Mouse (Mus musculus) lung, adult 2 months (tissue): Measurements from ENCODE around the gene Parpbp. TPM values are rescaled to one million over a fixed set of nuclear protein-coding genes. Genes with fewer than 3 reads are reported as not detected.
A peak's percentile ranks its signal among the peaks of the same experiment; 100 is the strongest.

Experiments used
- DNase-seq: peaks from one replicate; pipeline ENCODE4 v3.0.0; 2022
- H3K4me1 ChIP-seq: fragments of 200-500 bp; 2 replicates; pipeline ENCODE4 v1.6.1; 2011; ENCODE audit warnings: low read length; ENCODE audit not compliant: control insufficient read depth, insufficient read depth
- H3K4me3 ChIP-seq: fragments of 200-500 bp; replicated peaks from 2 replicates; pipeline ENCODE3; 2011; ENCODE audit warnings: low read depth, mild to moderate bottlenecking, control low read depth, low read length; ENCODE audit errors: extremely low read depth
- CTCF ChIP-seq: fragments of 200-500 bp; IDR thresholded peaks from 2 replicates; pipeline ENCODE4 v1.5.1; 2011; ENCODE audit warnings: mild to moderate bottlenecking, low read length, control low read depth; ENCODE audit not compliant: insufficient read depth
- POLR2A ChIP-seq: fragments of 200-500 bp; IDR thresholded peaks from 2 replicates; pipeline ENCODE4 v1.6.1; 2011; ENCODE audit warnings: low read depth, mild to moderate bottlenecking, control low read depth, low read length, borderline replicate concordance; ENCODE audit errors: extremely low read depth
- WGBS: fragments of 180-500 bp; shearing (Covaris S2); methylation state at CpG from one replicate; pipeline ENCODE4 v1.1.7; 2018; 5-methylcytosine and 5-hydroxymethylcytosine counted together
- polyA plus RNA-seq: library from polyadenylated mRNA; depleted of rRNA; stranded (reverse); fragments of >200 nt; gene quantifications from 2 replicates; pipeline ENCODE4 v1.2.3, GENCODE M21; 2012; rRNA removed

Gene Parpbp
- 0.24 and 0.25 TPM in 2 replicates for polyA plus RNA-seq

GRCm38 (mm10) chr10:88146707-88147477 lies at the start of gene Parpbp, which contains the start of gene Nup37:
Gene Parpbp (minus strand): TSS chr10:88146941.
Gene Nup37 (plus strand): TSS chr10:88146992.
- DNase-seq: peak; percentile 87
- TF ChIP-seq POLR2A: peak; percentile 80
- TF ChIP-seq CTCF: no peak
- peak within 1 kb of the TSS; percentile 94 for H3K4me3 ChIP-seq
- no peaks in the 10 kb centered on the region for H3K4me1 ChIP-seq
- WGBS: under 1% methylated on average over 53 of the region's 53 CpGs

- no peak for TF ChIP-seq POLR2A
- no peak for TF ChIP-seq CTCF
- DNase-seq: no peak
- Histone ChIP-seq H3K4me1 (peaks cover 3% of the 10 kb centered on the region), H3K4me3 (no peak overlapping the region)
- 34% methylated on average over 7 of the region's 7 CpGs for WGBS
Measured at GRCm38 (mm10) chr10:88167438-88168077, 20.8 kb upstream of the Parpbp start.

GRCm38 (mm10) chr10:88166158-88166557 lies 19.4 kb upstream of the Parpbp start:
- no peak for DNase-seq
- TF ChIP-seq POLR2A (no peak), CTCF (no peak)
- WGBS: 93% methylated on average over 3 of the region's 3 CpGs
- H3K4me1 ChIP-seq: peaks cover 3% of the 10 kb centered on the region
- H3K4me3 ChIP-seq: no peak overlapping the region

- peaks cover 3% of the 10 kb centered on the region for H3K4me1 ChIP-seq
- TF ChIP-seq CTCF (no peak), POLR2A (no peak)
- DNase-seq: no peak
- WGBS: 96% methylated on average over 5 of the region's 5 CpGs
- H3K4me3 ChIP-seq: no peak overlapping the region
Measured at GRCm38 (mm10) chr10:88162676-88163075, 15.9 kb upstream of the Parpbp start.

- Histone ChIP-seq H3K4me1 (no peaks in the 10 kb centered on the region), H3K4me3 (no peak overlapping the region)
- DNase-seq: no peak
- WGBS: 84% methylated on average over 2 of the region's 2 CpGs
- TF ChIP-seq CTCF (no peak), POLR2A (no peak)
Measured at GRCm38 (mm10) chr10:88162096-88162495, 15.4 kb upstream of the Parpbp start.

GRCm38 (mm10) chr10:88151658-88152057 lies 4.9 kb upstream of the Parpbp start:
- TF ChIP-seq CTCF (no peak), POLR2A (no peak)
- DNase-seq: no peak
- Histone ChIP-seq H3K4me1 (no peaks in the 10 kb centered on the region), H3K4me3 (no peak overlapping the region)
- 91% methylated on average over 6 of the region's 6 CpGs for WGBS

- 84% methylated on average over 4 of the region's 4 CpGs for WGBS
- Histone ChIP-seq H3K4me1 (no peaks in the 10 kb centered on the region), H3K4me3 (no peak overlapping the region)
- DNase-seq: no peak
- TF ChIP-seq CTCF (no peak), POLR2A (no peak)
Measured at GRCm38 (mm10) chr10:88150381-88150780, 3.6 kb upstream of the Parpbp start.

- no peak for TF ChIP-seq CTCF
- TF ChIP-seq POLR2A: no peak
- DNase-seq: no peak
- 19% methylated on average over 7 of the region's 7 CpGs for WGBS
- H3K4me3 ChIP-seq: peak overlapping the region; percentile 94
- no peaks in the 10 kb centered on the region for H3K4me1 ChIP-seq
Measured at GRCm38 (mm10) chr10:88146187-88146586, 554 bp downstream of the Parpbp start.

- Histone ChIP-seq H3K4me3 (no peak overlapping the region), H3K4me1 (no peaks in the 10 kb centered on the region)
- 96% methylated on average over 16 of the region's 16 CpGs for whole genome bisulfite sequencing
- no peak for DNase-seq
- TF ChIP-seq CTCF: no peak
- no peak for TF ChIP-seq POLR2A
Measured at GRCm38 (mm10) chr10:88135630-88136029, 11.1 kb downstream of the Parpbp start.

GRCm38 (mm10) chr10:88119721-88120120 lies 27.0 kb downstream of the Parpbp start:
- no peak for DNase-seq
- no peak overlapping the region for H3K4me3 ChIP-seq
- H3K4me1 ChIP-seq: no peaks in the 10 kb centered on the region
- TF ChIP-seq CTCF: no peak
- no peak for TF ChIP-seq POLR2A
